Mouse (Mus musculus) macrophage (primary cell): ENCODE results near the gene Akirin1. TPM values are rescaled to one million over a fixed set of nuclear protein-coding genes. Genes with fewer than 3 reads are reported as not detected.

Experiments used
- H3K27ac ChIP-seq: fragments of 350-480 bp; formaldehyde crosslinking; 2 replicates; pipeline ENCODE4 v1.9.0; 2021
- H3K36me3 ChIP-seq: fragments of 350-480 bp; formaldehyde crosslinking; 2 replicates; pipeline ENCODE4 v1.9.0; 2021; ENCODE audit errors: inconsistent target
- H3K4me3 ChIP-seq: fragments of 350-480 bp; formaldehyde crosslinking; 2 replicates; pipeline ENCODE4 v1.9.0; 2021; ENCODE audit errors: inconsistent target
- H3K79me2 ChIP-seq: fragments of 350-480 bp; formaldehyde crosslinking; 2 replicates; pipeline ENCODE4 v1.9.0; 2021; ENCODE audit errors: inconsistent target
- WGBS: methylation state at CpG from one replicate; pipeline ENCODE4 v1.1.7; 2026; ENCODE audit warnings: inconsistent platforms; ENCODE audit not compliant: missing documents; 5-methylcytosine and 5-hydroxymethylcytosine counted together
- polyA plus RNA-seq: library from polyadenylated mRNA; stranded (reverse); fragments of 250-400 nt; gene quantifications from 3 replicates; pipeline ENCODE4 v1.2.4, GENCODE M21; 2018; ENCODE audit warnings: inconsistent platforms

Gene Akirin1
- polyA plus RNA-seq, 1 experiment from 2014 or later = 109 TPM

GRCm38 (mm10) chr4:123690311-123690710 is 59.8 kb downstream of the Akirin1 start:
- no peak overlapping the region for H3K4me3 ChIP-seq
- no peak overlapping the region for H3K27ac ChIP-seq
- 91% methylated on average over 10 of the region's 10 CpGs for WGBS
- H3K36me3 ChIP-seq = no peaks in the 10 kb centered on the region
- H3K79me2 ChIP-seq = no peaks in the 10 kb centered on the region

GRCm38 (mm10) chr4:123687025-123687781 is 62.9 kb downstream of the Akirin1 start:
- H3K36me3 ChIP-seq = no peaks in the 10 kb centered on the region
- 1% methylated on average over 49 of the region's 89 CpGs for WGBS
- H3K27ac ChIP-seq = no peak overlapping the region
- H3K79me2 ChIP-seq = no peaks in the 10 kb centered on the region
- no peak overlapping the region for H3K4me3 ChIP-seq

GRCm38 (mm10) chr4:123686368-123687024 is 63.6 kb downstream of the Akirin1 start:
- no peaks in the 10 kb centered on the region for H3K79me2 ChIP-seq
- no peaks in the 10 kb centered on the region for H3K36me3 ChIP-seq
- 4% methylated on average over 56 of the region's 56 CpGs for WGBS
- H3K27ac ChIP-seq = no peak overlapping the region
- H3K4me3 ChIP-seq = no peak overlapping the region

- Histone ChIP-seq H3K79me2 (no peaks in the 10 kb centered on the region), H3K27ac (no peak overlapping the region), H3K4me3 (no peak overlapping the region), H3K36me3 (no peaks in the 10 kb centered on the region)
- 94% methylated on average over 8 of the region's 8 CpGs for WGBS
Measured at GRCm38 (mm10) chr4:123685506-123686242, 64.5 kb downstream of the Akirin1 start.

GRCm38 (mm10) chr4:123685046-123685445 is 65.1 kb downstream of the Akirin1 start:
- Histone ChIP-seq H3K36me3 (no peaks in the 10 kb centered on the region), H3K79me2 (no peaks in the 10 kb centered on the region), H3K27ac (no peak overlapping the region), H3K4me3 (no peak overlapping the region)
- WGBS = 90% methylated on average over 7 of the region's 7 CpGs

Other genes with a start within 250 kb of the Akirin1 start
- 90.8 to 146 TPM (median 144 TPM) in 3 replicates for gene Macf1, start 66.0 kb downstream of the Akirin1 start, polyA plus RNA-seq
- 153 to 200 TPM (median 177 TPM) in 3 replicates for gene Ndufs5, start 32.1 kb downstream of the Akirin1 start, polyA plus RNA-seq
- gene Rhbdl2, start 37.5 kb upstream of the Akirin1 start, polyA plus RNA-seq = not detected in 3 replicates
- gene 4933427I04Rik, start 109.3 kb upstream of the Akirin1 start, polyA plus RNA-seq = not detected in 3 replicates
- gene Mycbp, start 154.5 kb upstream of the Akirin1 start, polyA plus RNA-seq = 4.0 to 11.7 TPM (median 6.1 TPM) in 3 replicates
- gene Rragc, start 167.1 kb upstream of the Akirin1 start, polyA plus RNA-seq = 211 to 323 TPM (median 310 TPM) in 3 replicates
- not detected in 3 replicates for gene 4930535I16Rik, start 167.7 kb upstream of the Akirin1 start, polyA plus RNA-seq